Mouse (Mus musculus): Measurements from ENCODE around the gene Gm28051. TPM values are rescaled to one million over a fixed set of nuclear protein-coding genes. Genes with fewer than 3 reads are reported as not detected.
A peak's percentile ranks its signal among the peaks of the same experiment; 100 is the strongest.

The Gm28051 gene
- polyA plus RNA-seq, 1 experiment from 2014 or later = not detected

GRCm38 (mm10) chr12:102702356-102703110 is 55.0 kb downstream of the Gm28051 start:
- peak overlapping the region; percentile 80 for H3K4me3 ChIP-seq
- H3K36me3 ChIP-seq (replicated peaks) = peaks cover 7% of the 10 kb centered on the region; the same call in 1 of the 2 replicates
- peak overlapping the region; percentile 92 for H3K27ac ChIP-seq
- WGBS = 7% methylated on average over 15 of the region's 15 CpGs
- no peaks in the 10 kb centered on the region for H3K9me3 ChIP-seq
- H3K27me3 ChIP-seq (ENCODE audit: poor library complexity, severe bottlenecking) = peaks cover 24% of the 10 kb centered on the region
- H3K4me1 ChIP-seq = peaks cover 78% of the 10 kb centered on the region
- peak; percentile 80 for DNase-seq (ENCODE audit: extremely low spot score, low spot score)

DNA sequence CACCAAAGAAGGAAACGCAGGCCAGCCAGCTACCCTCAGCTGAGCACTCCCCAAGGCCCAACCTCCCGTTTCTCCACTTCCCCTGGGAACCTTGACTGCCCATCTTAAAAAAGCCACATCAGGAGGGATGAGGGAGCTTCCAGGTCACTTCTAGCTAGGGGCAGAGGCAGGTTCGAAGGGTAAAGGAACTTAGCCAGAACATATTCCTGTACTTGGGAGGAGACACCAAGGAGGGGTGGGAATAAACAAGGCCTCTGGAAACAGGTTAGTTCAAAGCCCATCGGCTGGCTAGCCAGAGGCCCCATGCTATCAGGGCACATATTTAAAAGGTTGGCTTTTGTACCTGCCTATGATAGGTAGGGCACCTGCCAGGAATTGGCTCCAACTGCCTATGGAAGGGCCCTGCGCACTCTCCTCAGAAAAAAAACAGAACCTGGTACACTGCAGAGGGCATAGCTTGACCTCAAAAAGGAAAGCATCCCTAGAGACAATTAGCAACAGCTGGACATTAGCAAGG is 55.8 kb downstream of the Gm28051 start:
- H3K4me1 ChIP-seq = peaks cover 85% of the 10 kb centered on the region
- DNase-seq (ENCODE audit: extremely low spot score, low spot score) = no peak
- 91% methylated on average over 5 of the region's 5 CpGs for WGBS
- H3K27ac ChIP-seq = peak overlapping the region; percentile 92
- H3K4me3 ChIP-seq = no peak overlapping the region
- H3K9me3 ChIP-seq = no peaks in the 10 kb centered on the region
- H3K36me3 ChIP-seq (replicated peaks) = peaks cover 7% of the 10 kb centered on the region; the same call in 1 of the 2 replicates
- peaks cover 16% of the 10 kb centered on the region for H3K27me3 ChIP-seq (ENCODE audit: poor library complexity, severe bottlenecking)

GRCm38 (mm10) chr12:102700453-102700852 is 57.1 kb downstream of the Gm28051 start:
- no peak for DNase-seq (ENCODE audit: extremely low spot score, low spot score)
- H3K27me3 ChIP-seq (ENCODE audit: poor library complexity, severe bottlenecking) = peaks cover 7% of the 10 kb centered on the region
- peaks cover 8% of the 10 kb centered on the region; the same call in 1 of the 2 replicates for H3K36me3 ChIP-seq (replicated peaks)
- peaks cover 92% of the 10 kb centered on the region for H3K4me1 ChIP-seq
- H3K27ac ChIP-seq = peak overlapping the region; percentile 67
- H3K4me3 ChIP-seq = no peak overlapping the region
- no peaks in the 10 kb centered on the region for H3K9me3 ChIP-seq
- WGBS = 67% methylated on average over 12 of the region's 12 CpGs

DNA sequence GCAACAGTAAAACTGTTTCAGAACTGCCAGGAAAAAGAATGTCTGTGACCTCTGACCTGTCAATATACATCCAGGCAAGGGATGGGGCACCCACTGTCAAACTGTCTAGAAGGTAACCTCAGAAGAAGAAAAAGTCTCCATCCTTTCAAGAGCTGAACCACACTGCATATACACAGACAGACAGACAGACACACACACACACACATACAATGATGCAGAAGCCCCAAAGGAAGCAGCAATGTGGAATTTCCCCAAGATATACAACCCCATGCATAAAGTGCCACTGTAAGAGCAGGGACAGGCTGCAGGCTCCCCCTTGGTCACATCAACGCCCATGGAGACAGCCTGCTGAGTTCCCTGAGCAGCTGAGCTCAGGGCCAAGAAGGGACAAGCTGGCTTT is 58.4 kb downstream of the Gm28051 start:
- Histone ChIP-seq H3K4me3 (no peak overlapping the region), H3K36me3 (replicated peaks) (peaks cover 8% of the 10 kb centered on the region; the same call in 1 of the 2 replicates), H3K9me3 (no peaks in the 10 kb centered on the region), H3K4me1 (peaks cover 95% of the 10 kb centered on the region), H3K27ac (peak overlapping the region; percentile 87), H3K27me3 (ENCODE audit: poor library complexity, severe bottlenecking) (peaks cover 7% of the 10 kb centered on the region)
- 16% methylated on average over 1 of the region's 1 CpGs for WGBS
- DNase-seq (ENCODE audit: extremely low spot score, low spot score) = no peak

- DNase-seq (ENCODE audit: extremely low spot score, low spot score) = peak; percentile 46
Measured at GRCm38 (mm10) chr12:102698089-102698684, 59.4 kb downstream of the Gm28051 start.

GRCm38 (mm10) chr12:102697381-102697780 is 60.2 kb downstream of the Gm28051 start:
- Histone ChIP-seq H3K36me3 (replicated peaks) (peaks cover 15% of the 10 kb centered on the region), H3K4me1 (peaks cover 78% of the 10 kb centered on the region), H3K27ac (peak overlapping the region; percentile 87), H3K9me3 (no peaks in the 10 kb centered on the region), H3K4me3 (no peak overlapping the region), H3K27me3 (ENCODE audit: poor library complexity, severe bottlenecking) (no peaks in the 10 kb centered on the region)
- WGBS = 78% methylated on average over 7 of the region's 7 CpGs
- no peak for DNase-seq (ENCODE audit: extremely low spot score, low spot score)

More at GRCm38 (mm10) chr12:102698089-102698684, 59.4 kb downstream of the Gm28051 start:
- peak overlapping the region; percentile 87 for H3K27ac ChIP-seq
- 8% methylated on average over 1 of the region's 1 CpGs for WGBS
- peaks cover 15% of the 10 kb centered on the region for H3K36me3 ChIP-seq (replicated peaks)
- no peaks in the 10 kb centered on the region for H3K9me3 ChIP-seq
- peaks cover 86% of the 10 kb centered on the region for H3K4me1 ChIP-seq
- peak overlapping the region; percentile 9; the same call in 1 of the 2 replicates for H3K4me3 ChIP-seq
- H3K27me3 ChIP-seq (ENCODE audit: poor library complexity, severe bottlenecking) = no peaks in the 10 kb centered on the region

GRCm38 (mm10) chr12:102696635-102697354 is 60.8 kb downstream of the Gm28051 start:
- DNase-seq (ENCODE audit: extremely low spot score, low spot score) = no peak
- Histone ChIP-seq H3K27me3 (ENCODE audit: poor library complexity, severe bottlenecking) (no peaks in the 10 kb centered on the region), H3K4me3 (no peak overlapping the region), H3K27ac (peak overlapping the region; percentile 87), H3K4me1 (peaks cover 72% of the 10 kb centered on the region), H3K36me3 (replicated peaks) (peaks cover 15% of the 10 kb centered on the region), H3K9me3 (no peaks in the 10 kb centered on the region)
- 93% methylated on average over 14 of the region's 14 CpGs for WGBS

DNA sequence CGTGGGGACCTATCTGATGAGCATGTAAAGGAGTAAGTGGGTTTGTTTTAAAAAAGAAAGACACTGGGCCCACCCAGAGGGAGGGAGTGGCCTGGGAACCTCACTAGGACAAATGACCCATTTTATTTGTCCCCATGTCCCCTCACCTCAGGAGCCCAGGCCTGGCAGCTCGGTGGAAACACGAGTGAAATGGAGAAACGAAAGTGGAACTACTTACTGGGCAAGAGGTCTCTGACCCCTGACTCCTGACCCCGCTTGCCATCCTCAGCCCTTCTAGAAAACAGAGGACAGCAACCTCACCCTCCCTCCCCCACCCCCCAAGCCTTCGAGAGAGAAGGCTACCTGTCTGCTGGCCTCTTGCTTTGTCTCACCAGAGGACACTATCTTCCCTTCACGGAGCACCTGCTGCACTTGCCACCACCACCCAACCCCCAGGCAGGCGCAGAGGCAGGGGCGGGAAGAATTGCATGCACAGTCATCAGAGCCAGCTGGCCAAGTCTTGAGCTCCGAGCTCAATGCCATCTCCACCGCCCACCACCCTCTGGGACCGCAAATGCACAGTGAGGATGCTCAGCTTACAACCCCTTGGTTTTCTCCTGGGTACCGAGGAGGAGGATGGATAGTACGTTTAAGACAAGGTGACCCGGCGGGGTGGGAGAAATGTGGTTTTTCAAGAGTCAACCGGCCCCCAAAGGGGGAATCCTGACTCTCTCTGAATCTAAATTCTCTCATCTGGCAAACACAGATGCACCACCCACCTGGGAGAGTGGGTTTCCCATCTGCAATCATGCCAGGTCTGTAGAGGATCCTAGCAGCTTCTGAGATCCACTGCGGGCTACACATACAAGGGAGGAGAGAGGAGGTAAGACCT is 62.0 kb downstream of the Gm28051 start:
- Histone ChIP-seq H3K4me3 (no peak overlapping the region), H3K27ac (peak overlapping the region; percentile 87), H3K9me3 (no peaks in the 10 kb centered on the region), H3K27me3 (ENCODE audit: poor library complexity, severe bottlenecking) (no peaks in the 10 kb centered on the region), H3K4me1 (peaks cover 72% of the 10 kb centered on the region), H3K36me3 (replicated peaks) (peaks cover 9% of the 10 kb centered on the region)
- no peak for DNase-seq (ENCODE audit: extremely low spot score, low spot score)
- WGBS = 66% methylated on average over 18 of the region's 18 CpGs

- Histone ChIP-seq H3K27me3 (ENCODE audit: poor library complexity, severe bottlenecking) (no peaks in the 10 kb centered on the region), H3K4me1 (peaks cover 34% of the 10 kb centered on the region), H3K36me3 (replicated peaks) (peaks cover 9% of the 10 kb centered on the region), H3K4me3 (no peak overlapping the region), H3K27ac (0 out of 2 replicates have a peak overlapping the region, but pooled peaks have one; percentile 35), H3K9me3 (no peaks in the 10 kb centered on the region)
- DNase-seq (ENCODE audit: extremely low spot score, low spot score) = no peak
- 86% methylated on average over 7 of the region's 7 CpGs for WGBS
Measured at GRCm38 (mm10) chr12:102691761-102692160, 65.8 kb downstream of the Gm28051 start.

GRCm38 (mm10) chr12:102691180-102691579 is 66.4 kb downstream of the Gm28051 start:
- DNase-seq (ENCODE audit: extremely low spot score, low spot score) = no peak

DNA sequence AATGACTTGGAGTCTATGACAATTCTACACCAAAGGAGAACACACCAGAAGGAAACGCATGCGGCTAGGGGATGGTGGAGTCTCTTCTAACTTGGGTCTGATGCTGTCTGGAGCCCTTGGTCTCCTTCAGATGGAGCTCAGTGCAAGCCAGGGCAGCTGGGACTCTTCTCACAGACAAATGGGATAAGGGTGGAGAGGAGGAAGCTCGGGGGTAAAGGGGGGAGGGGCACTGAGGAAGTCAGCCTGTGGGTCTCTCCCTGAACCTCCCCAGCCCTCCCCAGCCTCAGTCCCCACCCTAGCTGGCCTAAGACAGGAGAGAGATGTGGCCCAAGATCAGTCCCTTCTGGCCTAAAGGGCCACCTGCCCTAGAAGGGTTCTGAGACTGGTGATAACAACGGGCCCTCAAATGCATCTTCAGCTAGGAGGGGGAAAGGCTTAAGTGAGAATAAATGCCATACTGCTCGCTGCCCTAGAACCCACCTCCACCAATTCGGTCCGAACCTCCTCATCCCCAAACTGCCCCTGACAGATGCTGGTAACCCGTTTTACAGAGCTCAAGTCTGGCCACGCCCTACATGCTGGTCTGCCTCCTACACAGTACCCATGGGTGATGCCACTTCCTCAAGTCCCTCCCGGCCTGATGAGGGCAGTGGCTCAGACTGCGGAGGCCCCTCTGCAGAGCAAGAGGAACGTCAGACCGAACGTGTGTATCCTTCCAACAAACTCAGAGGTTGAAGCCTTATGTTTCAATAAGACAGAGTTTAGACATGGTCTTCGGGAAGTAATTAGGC is 67.6 kb downstream of the Gm28051 start:
- Histone ChIP-seq H3K27ac (no peak overlapping the region), H3K4me1 (peaks cover 32% of the 10 kb centered on the region)
- no peak for DNase-seq (ENCODE audit: extremely low spot score, low spot score)

More at GRCm38 (mm10) chr12:102691180-102691579, 66.4 kb downstream of the Gm28051 start:
- Histone ChIP-seq H3K4me1 (peaks cover 32% of the 10 kb centered on the region), H3K27me3 (ENCODE audit: poor library complexity, severe bottlenecking) (no peaks in the 10 kb centered on the region), H3K4me3 (no peak overlapping the region), H3K9me3 (no peaks in the 10 kb centered on the region), H3K27ac (peak overlapping the region; percentile 35), H3K36me3 (replicated peaks) (peaks cover 7% of the 10 kb centered on the region)
- WGBS = 73% methylated on average over 11 of the region's 11 CpGs

More for the DNA sequence above, 67.6 kb downstream of the Gm28051 start:
- 90% methylated on average over 15 of the region's 15 CpGs for WGBS
- Histone ChIP-seq H3K9me3 (no peaks in the 10 kb centered on the region), H3K27me3 (ENCODE audit: poor library complexity, severe bottlenecking) (no peaks in the 10 kb centered on the region), H3K4me3 (no peak overlapping the region), H3K36me3 (replicated peaks) (peaks cover 7% of the 10 kb centered on the region)

Measured in forebrain, embryonic 10.5 days (tissue).